Mouse (Mus musculus): ENCODE measurements around the gene Pet100.

- TF ChIP-seq CTCF (IDR thresholded peaks at IDR 0.05; ENCODE audit: control insufficient read depth, insufficient read depth, low read length) (no peak), POLR2A (IDR thresholded peaks at IDR 0.05; ENCODE audit: borderline replicate concordance, control insufficient read depth, low read depth, low read length) (no peak)
Measured at GRCm38 (mm10) chr8:3594466-3594865, 26.9 kb upstream of the Pet100 start.

Data from bone marrow, adult 2 months (tissue).